Mouse (Mus musculus) midbrain, embryonic 12.5 days (tissue): Measurements from ENCODE around the gene Zfp94. TPM values are rescaled to one million over a fixed set of nuclear protein-coding genes. Genes with fewer than 3 reads are reported as not detected.

Source experiments
- ATAC-seq: fragments of 200-750 bp; cut with Nextera tagmentation; 2 replicates; pipeline ENCODE4 v1.8.0; 2017; ENCODE audit warnings: low read depth, moderate TSS enrichment, moderate library complexity; ENCODE audit not compliant: low FRiP score
- H3K27ac ChIP-seq: fragments of 300-500 bp; sonication (generic); replicated peaks from 2 replicates; pipeline ENCODE4 v1.5.1; 2016; ENCODE audit warnings: mild to moderate bottlenecking
- H3K27me3 ChIP-seq: fragments of 300-500 bp; sonication (generic); 2 replicates; pipeline ENCODE4 v1.6.1; 2016; ENCODE audit warnings: mild to moderate bottlenecking
- H3K36me3 ChIP-seq: fragments of 300-500 bp; sonication (generic); 2 replicates; pipeline ENCODE4 v1.6.1; 2016
- H3K4me1 ChIP-seq: fragments of 300-500 bp; sonication (generic); 2 replicates; pipeline ENCODE4 v1.6.1; 2016
- H3K4me2 ChIP-seq: fragments of 300-500 bp; sonication (generic); replicated peaks from 2 replicates; pipeline ENCODE4 v1.6.1; 2016; ENCODE audit warnings: mild to moderate bottlenecking, moderate library complexity
- H3K4me3 ChIP-seq: fragments of 300-500 bp; sonication (generic); 2 replicates; pipeline ENCODE4 v1.5.1; 2016; ENCODE audit warnings: mild to moderate bottlenecking
- H3K9ac ChIP-seq: fragments of 300-500 bp; sonication (generic); replicated peaks from 2 replicates; pipeline ENCODE4 v1.6.1; 2016; ENCODE audit warnings: mild to moderate bottlenecking, moderate library complexity
- H3K9me3 ChIP-seq: fragments of 300-500 bp; sonication (generic); 2 replicates; pipeline ENCODE4 v1.6.1; 2016; ENCODE audit warnings: mild to moderate bottlenecking
- WGBS: fragments of 180-500 bp; shearing (Covaris S2); methylation state at CpG from one replicate; pipeline ENCODE4 v1.1.7; 2016; 5-methylcytosine and 5-hydroxymethylcytosine counted together
- microRNA-seq: library from miRNA; unstranded; fragments of <30 nt; microRNA quantifications from one replicate; pipeline ENCODE4, GENCODE M21; 2017
- polyA plus RNA-seq: library from polyadenylated mRNA; unstranded; fragments of >200 nt; fragmentation: Nextera tagmentation; extraction: Ambion mirVana; gene quantifications from 2 replicates; pipeline ENCODE4 v1.2.1, GENCODE M21; 2016

The Zfp94 gene
- polyA plus RNA-seq, 1 experiment from 2014 or later, result 16.6 TPM

DNA sequence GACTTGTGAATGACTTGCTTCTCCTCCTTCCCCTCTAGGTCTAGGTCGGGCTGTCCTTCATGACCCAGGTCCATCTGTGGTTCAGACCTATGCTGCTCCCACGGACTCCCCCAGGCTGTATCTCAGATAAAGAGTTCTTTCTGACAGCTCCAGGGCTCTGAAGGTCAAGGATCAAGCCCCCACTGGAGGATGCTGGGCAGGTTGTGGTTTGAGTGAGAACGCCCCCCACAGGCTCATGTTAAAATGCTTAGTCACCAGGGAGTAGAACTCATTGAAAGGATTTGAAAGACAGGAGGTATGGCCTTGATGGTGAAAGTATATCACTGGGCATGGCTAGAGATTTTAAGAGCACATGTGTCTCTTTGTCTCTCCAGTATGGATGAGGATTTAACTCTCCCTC is 47.2 kb downstream of the Zfp94 start:
- H3K4me2 ChIP-seq, result peak overlapping the region; percentile 77; the same call in 1 of the 2 replicates
- H3K4me1 ChIP-seq, result peaks cover 8% of the 10 kb centered on the region
- 82% methylated on average over 3 of the region's 3 CpGs for WGBS
- H3K36me3 ChIP-seq, result peaks cover 9% of the 10 kb centered on the region
- H3K4me3 ChIP-seq, result no peak overlapping the region
- H3K27me3 ChIP-seq, result no peaks in the 10 kb centered on the region
- H3K9ac ChIP-seq, result no peak overlapping the region
- no peaks in the 10 kb centered on the region for H3K9me3 ChIP-seq
- no peak overlapping the region for H3K27ac ChIP-seq
- ATAC-seq, result no peak

DNA sequence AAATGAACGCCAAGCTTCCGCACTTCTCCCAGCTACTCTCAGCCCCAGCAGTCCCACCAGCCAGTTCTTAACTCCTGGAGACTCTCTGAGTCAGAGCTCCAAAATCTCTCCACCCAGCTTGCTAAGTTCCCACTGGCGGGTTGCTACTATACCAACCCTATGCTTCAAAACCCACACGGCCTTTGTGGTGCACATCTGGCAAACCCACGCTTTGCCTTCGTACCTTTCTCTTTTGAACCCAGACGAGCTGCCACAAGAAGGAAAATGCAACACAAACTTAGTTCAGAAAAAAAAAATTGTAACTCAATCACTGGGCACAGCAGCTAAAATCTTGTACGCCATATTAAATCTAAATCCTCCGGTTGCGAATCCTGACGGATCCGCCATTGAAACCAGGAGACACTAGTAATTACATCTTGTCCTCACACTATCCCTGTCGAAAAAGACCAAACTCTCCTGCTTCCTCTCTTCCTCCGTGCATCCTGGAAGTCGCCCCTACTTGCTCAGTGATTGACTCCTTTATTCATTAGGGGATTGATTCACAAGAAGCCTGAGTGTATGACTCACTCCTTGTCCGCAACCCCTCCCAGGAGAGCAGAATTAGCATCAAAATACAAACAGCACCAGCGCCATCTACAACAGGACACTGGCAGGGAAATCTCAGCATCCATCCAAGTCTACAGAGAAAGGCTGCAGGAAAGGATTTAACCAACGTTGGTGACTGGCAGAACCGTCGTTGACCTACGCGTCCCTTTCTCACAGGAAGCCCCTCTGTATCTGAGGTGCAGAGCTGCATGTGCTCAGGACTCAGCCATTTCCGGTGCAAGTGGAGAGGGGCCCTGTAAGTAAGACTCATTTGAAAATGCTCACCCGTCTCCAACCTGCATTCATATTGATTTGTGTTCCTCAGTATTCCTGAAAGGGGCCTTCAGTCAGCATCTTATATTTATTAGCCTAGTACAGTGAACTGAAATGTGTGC is 48.0 kb downstream of the Zfp94 start:
- 68% methylated on average over 24 of the region's 24 CpGs for WGBS
- no peaks in the 10 kb centered on the region for H3K9me3 ChIP-seq
- H3K4me1 ChIP-seq, result peaks cover 8% of the 10 kb centered on the region
- H3K27me3 ChIP-seq, result no peaks in the 10 kb centered on the region
- H3K4me3 ChIP-seq, result no peak overlapping the region
- H3K9ac ChIP-seq, result no peak overlapping the region
- ATAC-seq, result no peak
- peaks cover 1% of the 10 kb centered on the region for H3K36me3 ChIP-seq
- H3K4me2 ChIP-seq, result no peak overlapping the region
- H3K27ac ChIP-seq, result no peak overlapping the region

DNA sequence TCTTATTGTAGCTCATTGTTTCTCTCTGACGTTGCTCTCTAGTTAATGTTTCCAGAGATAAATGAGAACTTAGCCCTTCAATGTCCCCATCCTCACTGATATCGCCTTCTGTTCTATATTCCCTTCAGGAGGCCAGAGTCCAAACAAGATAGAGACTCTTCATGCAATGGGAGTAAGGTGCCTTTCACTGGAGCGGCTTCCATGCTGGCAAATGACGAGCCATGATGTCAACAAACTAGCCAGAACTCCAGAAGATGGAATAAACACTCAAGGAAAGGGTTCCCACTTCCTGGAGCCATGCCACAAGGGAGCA is 56.5 kb downstream of the Zfp94 start:
- no peak overlapping the region for H3K4me2 ChIP-seq
- peaks cover 21% of the 10 kb centered on the region for H3K36me3 ChIP-seq
- no peak overlapping the region for H3K4me3 ChIP-seq
- 0 out of 2 replicates have a peak, but pooled peaks cover 3% of the 10 kb centered on the region for H3K4me1 ChIP-seq
- H3K9ac ChIP-seq, result no peak overlapping the region
- WGBS, result 88% methylated on average over 4 of the region's 4 CpGs
- no peaks in the 10 kb centered on the region for H3K27me3 ChIP-seq
- ATAC-seq, result no peak
- no peak overlapping the region for H3K27ac ChIP-seq
- no peaks in the 10 kb centered on the region for H3K9me3 ChIP-seq

DNA sequence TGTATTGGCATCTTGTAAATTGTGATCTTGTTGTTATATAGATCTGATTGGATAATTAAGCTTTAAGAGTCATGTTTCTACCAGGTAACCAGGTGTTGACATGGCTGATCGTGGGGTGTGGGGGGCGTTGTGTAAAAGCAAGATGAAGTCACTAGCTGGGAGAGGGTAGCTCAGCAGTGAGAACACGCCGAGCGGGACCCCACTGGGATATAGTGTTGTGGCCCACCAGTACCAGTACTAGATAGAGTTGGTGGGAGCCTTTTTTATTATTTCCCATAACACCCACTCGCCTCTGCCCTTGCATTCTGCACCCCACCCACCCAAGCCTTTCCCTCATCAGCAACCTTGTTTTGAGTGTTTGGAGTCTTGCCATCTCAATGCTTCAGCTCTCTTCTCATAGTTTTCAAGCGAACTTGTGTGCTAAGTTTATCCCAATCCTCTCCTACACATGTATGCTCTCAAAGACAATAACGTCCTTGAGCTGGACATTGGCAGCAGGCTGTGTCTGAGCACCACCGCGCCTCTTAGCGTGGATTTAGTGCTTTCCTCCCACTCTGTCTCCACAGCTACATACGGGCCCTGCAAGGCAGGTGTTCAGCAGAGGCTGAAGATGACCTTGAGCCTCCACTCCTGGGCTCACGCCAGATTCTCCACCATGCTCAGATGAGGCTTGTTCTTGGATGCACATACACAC is 57.0 kb downstream of the Zfp94 start:
- WGBS, result 91% methylated on average over 13 of the region's 13 CpGs
- H3K9me3 ChIP-seq, result no peaks in the 10 kb centered on the region
- no peak for ATAC-seq

DNA sequence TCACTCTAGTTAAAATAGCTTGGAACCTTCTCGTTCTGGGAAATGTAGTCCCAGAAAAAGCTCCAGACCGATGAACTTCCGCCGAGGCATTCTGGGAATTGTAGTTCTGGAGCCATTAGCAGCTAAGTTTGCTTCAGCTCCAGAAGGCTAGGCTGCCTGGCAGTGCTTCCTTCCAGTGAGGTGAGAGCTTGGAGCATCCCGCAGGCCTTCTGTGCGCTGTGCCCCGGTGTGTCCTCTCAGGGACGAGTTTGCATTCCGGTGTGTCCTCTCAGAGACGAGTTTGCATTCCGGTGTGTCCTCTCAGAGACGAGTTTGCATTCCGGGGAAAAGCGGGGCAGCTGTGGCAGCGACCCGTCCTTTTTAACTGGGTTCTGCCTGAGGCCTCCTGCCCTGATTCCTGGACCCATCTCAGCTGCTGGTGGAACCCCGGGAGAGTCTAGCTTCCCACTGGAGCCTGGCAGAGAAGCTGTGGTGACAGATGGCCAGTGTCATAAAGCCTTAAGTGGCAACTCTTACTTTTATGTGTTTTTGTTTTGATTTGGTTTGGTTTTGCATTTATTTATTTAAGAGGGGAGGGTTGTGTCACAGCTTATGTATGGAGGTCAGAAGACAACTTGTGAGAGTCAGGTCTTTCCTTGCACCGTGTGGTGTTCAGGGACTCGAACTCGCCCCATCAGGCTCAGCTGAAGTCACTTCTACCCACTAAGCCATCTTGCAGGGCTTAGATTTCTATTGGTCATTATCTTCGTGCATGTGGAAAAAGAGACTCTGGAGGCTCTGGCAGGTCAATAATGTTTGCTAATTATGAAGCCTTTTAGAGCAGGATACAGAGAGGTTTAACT is 61.6 kb downstream of the Zfp94 start, which contains the start of gene Zfp108:
TSS of gene Zfp108 (plus strand) at position 162 of the 842 bp plus-strand sequence.
- peak within 1 kb of the TSS; percentile 65 for H3K27ac ChIP-seq

More for the DNA sequence above, 57.0 kb downstream of the Zfp94 start:
- no peak overlapping the region for H3K4me2 ChIP-seq
- H3K27me3 ChIP-seq, result no peaks in the 10 kb centered on the region
- H3K4me3 ChIP-seq, result no peak overlapping the region
- peaks cover 5% of the 10 kb centered on the region; the same call in 1 of the 2 replicates for H3K4me1 ChIP-seq
- H3K9ac ChIP-seq, result no peak overlapping the region
- peaks cover 21% of the 10 kb centered on the region for H3K36me3 ChIP-seq
- H3K27ac ChIP-seq, result no peak overlapping the region

DNA sequence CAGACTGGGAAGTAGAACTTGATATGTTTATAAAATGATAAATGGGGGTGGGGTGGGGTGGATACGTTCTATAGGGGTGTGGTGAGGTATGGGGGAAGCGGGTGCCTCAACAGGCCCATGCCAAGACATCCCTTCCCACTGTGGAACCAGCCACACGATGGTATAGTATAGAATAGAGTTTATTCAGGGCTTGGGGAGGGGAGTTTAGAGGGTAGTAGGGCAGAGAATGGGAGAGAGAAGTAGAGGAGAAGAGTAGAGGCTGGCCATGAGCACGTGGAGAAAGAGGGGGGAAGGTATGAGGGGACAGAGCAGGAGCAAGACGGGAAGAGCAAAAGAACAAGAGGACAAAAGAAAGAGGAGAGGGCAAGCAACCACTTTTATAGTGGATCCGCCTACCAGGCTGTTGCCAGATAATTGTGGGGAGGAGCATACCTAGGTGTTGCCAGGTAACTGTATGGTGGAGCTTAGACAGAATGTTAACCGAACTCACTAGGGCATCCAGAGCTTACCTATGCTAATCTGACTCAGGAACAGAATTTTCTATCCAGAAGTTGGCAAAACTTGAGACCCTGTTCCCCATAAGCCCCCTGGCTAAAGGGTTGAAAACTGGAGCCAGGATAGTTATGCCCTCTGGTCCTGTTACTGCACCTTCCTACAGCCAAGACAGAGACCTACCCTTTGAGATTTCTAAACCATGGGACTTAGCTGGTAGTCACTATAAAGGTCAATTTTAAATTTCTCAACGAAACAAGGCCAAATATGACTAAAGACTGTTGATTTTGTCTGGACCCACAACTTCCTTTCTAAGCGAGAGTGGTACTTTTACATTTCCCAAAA is 62.5 kb downstream of the Zfp94 start:
- Histone ChIP-seq H3K4me2 (peak overlapping the region; percentile 60), H3K4me3 (peak overlapping the region; percentile 51), H3K36me3 (no peaks in the 10 kb centered on the region), H3K4me1 (peaks cover 5% of the 10 kb centered on the region; the same call in 1 of the 2 replicates), H3K27ac (no peak overlapping the region), H3K27me3 (0 out of 2 replicates have a peak, but pooled peaks cover 2% of the 10 kb centered on the region), H3K9me3 (no peaks in the 10 kb centered on the region), H3K9ac (no peak overlapping the region)
- 63% methylated on average over 9 of the region's 9 CpGs for WGBS
- peak; percentile 67 for ATAC-seq

More for the DNA sequence above, 61.6 kb downstream of the Zfp94 start, which contains the start of gene Zfp108:
- peak within 1 kb of the TSS; percentile 51 for H3K4me3 ChIP-seq
- no peaks in the 10 kb centered on the region; the same call in 1 of the 2 replicates for H3K36me3 ChIP-seq
- H3K9ac ChIP-seq, result peak within 1 kb of the TSS; percentile 58
- no peaks in the 10 kb centered on the region for H3K9me3 ChIP-seq
- H3K4me1 ChIP-seq, result peaks cover 5% of the 10 kb centered on the region; the same call in 1 of the 2 replicates
- H3K27me3 ChIP-seq, result 0 out of 2 replicates have a peak, but pooled peaks cover 2% of the 10 kb centered on the region
- ATAC-seq, result peak; percentile 91
- WGBS, result 21% methylated on average over 21 of the region's 21 CpGs
- peak within 1 kb of the TSS; percentile 60 for H3K4me2 ChIP-seq

Small RNAs within 50 kb of the gene (microRNA-seq; reads per million reads assigned to microRNA genes)
- not detected for gene Gm27592

Other genes with a start within 250 kb of the Zfp94 start
- gene Zfp180, start 234.7 kb downstream of the Zfp94 start, polyA plus RNA-seq, result 32.4 and 34.9 TPM in 2 replicates
- 8.1 and 8.3 TPM in 2 replicates for gene Zfp112, start 204.4 kb downstream of the Zfp94 start, polyA plus RNA-seq
- 15.3 and 17.1 TPM in 2 replicates for gene Zfp235, start 182.5 kb downstream of the Zfp94 start, polyA plus RNA-seq
- 6.1 and 7.4 TPM in 2 replicates for gene Zfp114, start 141.6 kb downstream of the Zfp94 start, polyA plus RNA-seq
- gene Zfp111, start 105.2 kb downstream of the Zfp94 start, polyA plus RNA-seq, result 8.3 and 10.7 TPM in 2 replicates
- 3.8 and 5.2 TPM in 2 replicates for gene Zfp109, start 79.1 kb downstream of the Zfp94 start, polyA plus RNA-seq
- gene Zfp108, start 61.9 kb downstream of the Zfp94 start, polyA plus RNA-seq, result 3.8 and 4.8 TPM in 2 replicates
- gene Zfp93, start 46.2 kb downstream of the Zfp94 start, polyA plus RNA-seq, result 7.1 and 7.7 TPM in 2 replicates
- gene Zfp61, start 15.4 kb downstream of the Zfp94 start, polyA plus RNA-seq, result 45.1 and 45.4 TPM in 2 replicates
- not detected in 2 replicates for gene Tescl, start 17.3 kb upstream of the Zfp94 start, polyA plus RNA-seq
- not detected in 2 replicates for gene Lypd5, start 32.5 kb upstream of the Zfp94 start, polyA plus RNA-seq
- gene Kcnn4, start 53.6 kb upstream of the Zfp94 start, polyA plus RNA-seq, result 1.1 and 1.8 TPM in 2 replicates
- gene Smg9, start 83.0 kb upstream of the Zfp94 start, polyA plus RNA-seq, result 30.9 and 32.4 TPM in 2 replicates
- not detected in 2 replicates for gene Irgc1, start 135.6 kb upstream of the Zfp94 start, polyA plus RNA-seq
- 0.60 and 1.2 TPM in 2 replicates for gene Plaur, start 145.8 kb upstream of the Zfp94 start, polyA plus RNA-seq
- 38.8 and 43.6 TPM in 2 replicates for gene Cadm4, start 165.4 kb upstream of the Zfp94 start, polyA plus RNA-seq
- 163 and 178 TPM in 2 replicates for gene Zfp428, start 190.3 kb upstream of the Zfp94 start, polyA plus RNA-seq
- 2.1 and 2.3 TPM in 2 replicates for gene AC161166.1, start 195.8 kb upstream of the Zfp94 start, polyA plus RNA-seq
- 30.4 and 31.5 TPM in 2 replicates for gene Irgq, start 214.0 kb upstream of the Zfp94 start, polyA plus RNA-seq
- gene Pinlyp, start 229.5 kb upstream of the Zfp94 start, polyA plus RNA-seq, result not detected in 2 replicates
- gene Xrcc1, start 229.6 kb upstream of the Zfp94 start, polyA plus RNA-seq, result 89.8 and 101 TPM in 2 replicates